Mouse (Mus musculus) T-helper 1 cell (primary cell): ENCODE data around the gene Tmem198.

Experiments used
- in situ Hi-C: fragments of 300-600 bp; cut with MboI, MseI; formaldehyde crosslinking; loops from one replicate; pipeline ENCODE4 v1.15.1; 2025; ENCODE audit warnings: high pct_unique_total_duplicates

The Tmem198 gene

DNA sequence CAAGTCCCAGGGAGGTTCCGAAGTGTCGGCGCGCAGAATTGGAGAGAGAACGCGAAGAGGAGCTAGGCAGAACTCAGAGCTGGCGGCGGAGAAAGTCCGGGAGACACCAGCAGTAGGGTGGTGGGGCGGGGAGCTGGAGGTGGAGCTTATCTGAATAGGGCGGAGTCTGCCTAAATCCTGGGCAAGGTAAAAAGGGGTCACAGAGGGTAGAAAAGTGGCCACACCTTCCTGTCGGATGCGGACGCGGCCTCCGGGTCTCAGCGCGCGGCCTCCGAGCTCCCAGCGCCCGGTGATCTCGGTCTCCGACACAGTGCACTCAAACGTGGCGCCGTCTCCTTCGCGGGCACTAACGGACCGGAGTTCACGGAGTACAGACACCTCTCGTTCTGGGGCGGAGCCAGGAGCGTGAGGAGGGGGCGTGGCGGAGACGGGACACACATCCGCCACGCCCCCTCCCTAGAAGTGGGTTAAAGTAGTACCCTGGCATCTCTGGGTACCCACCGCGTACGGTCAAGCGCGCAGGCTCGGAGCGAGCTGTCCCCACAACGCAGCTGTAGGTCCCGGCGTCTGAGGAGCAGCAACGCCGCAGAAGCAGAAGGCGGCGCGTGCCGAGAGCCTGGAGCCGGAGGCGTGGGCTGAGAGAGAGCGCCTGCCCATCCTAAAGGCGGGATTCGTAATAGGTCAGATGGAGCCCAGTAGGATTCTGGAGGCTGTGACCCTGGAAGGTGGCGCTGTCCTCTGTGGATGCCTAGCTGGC lies 8.3 kb downstream of the Tmem198 start:
- in situ Hi-C loops = no loop called here

DNA sequence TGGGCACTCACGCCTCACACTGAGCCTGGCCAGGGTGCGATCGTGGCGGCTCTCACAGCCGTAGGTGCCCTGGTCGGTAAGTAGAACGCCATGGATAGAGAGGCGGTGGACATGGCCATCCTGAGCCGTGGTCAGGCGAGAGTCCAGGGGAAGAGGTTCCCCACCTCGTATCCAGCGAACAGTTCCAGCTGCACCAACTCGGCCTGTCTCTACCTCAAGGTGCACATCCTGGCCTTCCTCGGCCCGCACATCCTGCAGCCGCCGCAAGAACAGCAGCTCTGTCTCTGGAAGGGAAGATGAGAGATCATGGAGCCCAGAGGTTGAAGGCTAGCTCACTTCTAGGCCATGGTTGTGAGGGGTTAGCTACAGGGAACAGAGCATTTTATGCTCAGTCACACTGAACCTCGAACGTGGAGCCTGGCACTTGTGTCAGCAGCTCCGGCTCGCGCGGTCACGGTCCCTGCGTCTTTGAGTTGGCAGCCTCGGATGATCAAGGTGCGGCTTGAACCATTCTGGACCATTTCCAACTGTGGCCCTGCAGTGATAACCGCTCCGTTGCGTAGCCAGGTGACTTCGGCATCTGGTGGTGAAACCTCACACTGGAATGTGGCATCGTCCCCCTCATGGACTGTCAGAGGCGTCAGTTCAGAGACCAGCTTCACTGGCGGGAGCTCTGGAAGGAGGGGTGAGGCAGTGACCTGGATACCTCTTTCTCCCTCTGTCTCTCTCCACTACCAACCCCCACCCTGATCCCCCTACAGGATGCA lies 11.6 kb downstream of the Tmem198 start:
- in situ Hi-C loops = no loop called here

DNA sequence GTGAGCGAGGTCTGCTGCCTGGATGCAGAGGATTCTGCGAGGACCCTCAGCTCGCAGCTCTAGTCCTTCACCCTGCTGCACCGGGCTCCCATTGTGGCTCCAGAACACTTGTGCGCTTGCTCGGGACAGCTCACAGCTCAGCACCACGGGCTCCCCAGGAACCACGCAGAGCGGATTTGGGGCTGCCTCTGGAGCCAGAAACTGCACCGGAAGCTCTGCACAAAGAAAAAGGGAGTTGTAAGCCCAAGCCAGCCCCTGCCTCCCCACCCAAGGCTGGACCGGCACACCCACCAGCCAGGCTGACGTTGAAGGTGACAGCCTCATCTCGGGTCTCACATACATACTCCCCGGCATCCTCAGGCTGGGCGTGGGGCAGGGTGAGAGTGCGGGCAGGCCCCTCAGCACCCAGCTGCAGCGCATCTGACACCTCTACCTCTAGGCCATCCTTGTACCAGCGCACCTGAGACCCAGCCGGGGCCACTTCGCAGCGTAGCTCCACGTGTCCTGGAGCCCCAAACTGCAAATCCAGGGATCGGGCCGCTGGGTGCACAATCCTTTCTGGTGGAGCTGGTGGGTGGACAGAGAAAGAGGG lies 13.3 kb downstream of the Tmem198 start:
- in situ Hi-C loops = no loop called here

DNA sequence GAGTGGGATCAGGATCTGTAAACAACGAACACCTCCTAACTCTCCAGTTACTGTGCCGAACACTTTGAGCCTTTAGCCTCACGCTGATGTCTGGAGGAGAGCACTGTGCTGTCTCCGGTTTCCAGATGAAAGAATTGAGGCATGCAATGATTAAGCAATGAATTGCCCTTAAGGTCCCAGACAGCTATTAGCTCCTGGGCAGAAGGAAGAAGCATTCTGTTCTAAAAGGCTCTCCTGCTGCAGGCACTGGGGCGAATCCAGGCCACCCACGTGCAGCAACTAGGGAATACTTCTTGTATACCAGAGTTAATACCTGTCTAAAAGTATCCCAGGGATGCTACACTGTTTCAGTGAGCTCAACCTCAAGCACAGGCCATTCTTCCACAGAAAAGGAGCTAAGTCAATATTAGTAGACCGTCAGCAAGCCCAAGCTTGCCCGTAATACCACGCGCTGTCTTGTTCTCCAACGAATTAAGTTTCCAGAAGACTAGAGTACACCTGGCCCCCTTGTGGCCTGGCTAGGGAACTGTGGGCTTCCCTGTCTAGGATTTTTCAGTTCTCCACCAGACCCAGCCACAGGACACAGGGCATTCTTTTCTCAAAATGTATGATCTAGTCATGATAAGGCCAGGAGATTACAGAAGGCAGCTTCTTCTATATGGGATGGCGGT lies 15.7 kb downstream of the Tmem198 start:
- in situ Hi-C loops = no loop called here

DNA sequence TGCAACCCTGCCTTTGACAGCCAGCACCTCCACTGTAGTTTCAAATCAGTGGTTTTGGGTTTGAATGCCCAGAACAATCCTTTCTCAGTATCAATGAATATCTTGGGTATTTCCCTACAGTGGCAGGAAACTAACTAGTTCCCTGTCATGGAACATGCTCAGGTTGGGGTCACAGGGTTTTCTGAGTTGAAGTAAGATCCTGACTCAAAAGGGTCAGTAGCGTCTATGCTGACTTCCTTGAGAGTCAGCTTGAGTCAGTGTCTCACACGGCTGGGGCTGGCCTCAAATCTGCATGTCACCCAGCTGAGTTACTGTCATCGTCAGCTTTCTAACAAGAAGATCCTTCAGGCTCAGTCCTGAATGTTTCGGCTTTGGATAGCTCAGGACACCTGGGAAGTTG lies 19.6 kb downstream of the Tmem198 start:
- in situ Hi-C loops = no loop called here

DNA sequence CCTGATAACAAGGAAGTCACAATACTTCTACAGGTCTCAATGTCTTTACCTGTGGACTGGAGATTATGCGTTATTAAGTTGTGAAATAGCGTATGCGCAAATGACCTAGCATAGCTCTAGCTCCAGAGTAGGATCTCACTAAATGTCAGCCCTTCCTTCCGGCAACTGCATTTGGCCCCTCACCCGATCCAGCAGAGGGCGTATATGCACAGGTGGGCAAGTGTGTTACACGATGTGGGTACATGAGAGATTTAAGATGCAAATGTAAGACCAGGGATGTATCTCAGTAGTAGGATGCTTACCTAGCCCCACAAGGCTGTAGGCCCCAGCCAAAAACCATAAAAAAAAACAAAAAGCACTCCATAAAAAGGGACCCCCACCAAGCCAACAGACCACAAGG lies 20.1 kb downstream of the Tmem198 start:
- in situ Hi-C loops = no loop called here

DNA sequence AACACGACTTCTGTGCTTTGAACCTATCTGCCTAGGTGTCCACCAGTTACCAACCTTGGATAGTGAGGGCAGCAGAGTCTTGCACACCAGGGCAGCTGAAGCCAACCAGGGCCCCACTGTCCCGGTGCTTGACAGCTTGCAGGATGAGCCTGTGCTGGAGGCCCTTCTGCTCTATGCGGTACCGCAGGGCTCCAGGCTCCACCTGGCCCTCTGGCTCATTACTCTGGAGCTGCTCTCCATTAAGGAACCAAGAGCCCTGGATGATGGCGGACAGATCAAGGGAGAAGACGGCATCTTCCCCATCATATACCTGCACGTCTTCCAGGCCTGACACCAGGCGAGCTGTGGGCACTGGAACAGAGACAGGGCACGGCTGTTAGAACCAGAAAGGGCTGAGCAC lies 22.6 kb downstream of the Tmem198 start:
- in situ Hi-C loops = no loop called here

DNA sequence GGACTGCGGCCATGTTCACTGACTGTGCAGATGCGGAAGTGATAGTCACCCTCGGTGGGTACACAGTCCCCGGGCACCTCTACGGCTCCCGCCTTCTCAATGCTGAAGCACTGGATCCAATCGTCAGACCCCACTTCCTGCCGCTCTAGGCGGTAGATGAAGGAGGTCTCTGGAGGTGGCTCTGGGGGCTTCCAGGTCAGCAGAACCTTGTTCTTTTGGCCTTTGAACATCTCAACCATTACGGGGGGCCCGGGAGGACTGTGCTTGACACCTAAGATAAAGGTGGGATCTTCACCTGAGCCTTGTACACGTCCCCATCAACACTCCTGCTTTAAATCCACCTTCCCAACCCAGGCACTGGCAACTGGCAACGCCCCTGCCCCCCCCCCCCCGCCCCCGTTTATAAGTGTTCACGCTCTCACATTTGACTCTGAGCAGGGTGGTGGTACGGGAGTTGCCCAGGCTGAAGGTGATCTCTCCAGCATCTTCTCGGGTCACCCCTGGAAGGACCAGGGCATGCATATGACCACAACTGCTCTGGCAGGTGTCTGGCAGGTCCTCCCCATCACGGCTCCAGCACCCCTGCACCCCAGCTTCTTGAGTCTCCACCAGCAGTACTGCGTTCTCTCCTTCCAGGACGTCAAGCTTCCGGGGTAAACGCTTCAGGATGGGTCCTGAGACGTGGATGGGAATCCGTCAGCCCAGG lies 23.8 kb downstream of the Tmem198 start:
- in situ Hi-C loops = no loop called here

DNA sequence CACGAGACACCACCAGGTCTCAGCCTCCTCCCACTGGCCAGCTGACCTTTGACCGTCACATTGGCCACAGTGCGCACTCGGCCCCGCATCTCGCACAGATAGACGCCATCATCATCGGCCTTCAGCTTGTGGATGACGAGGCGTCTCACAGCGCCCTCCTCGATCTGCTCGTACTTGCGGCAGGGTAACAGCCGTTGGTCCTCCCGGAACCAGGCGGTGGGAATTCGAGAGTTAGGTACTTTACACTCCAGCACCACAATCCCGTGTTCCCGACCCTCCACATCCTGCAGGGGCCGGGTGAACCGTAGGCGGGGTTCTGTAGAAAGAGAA lies 24.3 kb downstream of the Tmem198 start:
- in situ Hi-C loops = no loop called here

DNA sequence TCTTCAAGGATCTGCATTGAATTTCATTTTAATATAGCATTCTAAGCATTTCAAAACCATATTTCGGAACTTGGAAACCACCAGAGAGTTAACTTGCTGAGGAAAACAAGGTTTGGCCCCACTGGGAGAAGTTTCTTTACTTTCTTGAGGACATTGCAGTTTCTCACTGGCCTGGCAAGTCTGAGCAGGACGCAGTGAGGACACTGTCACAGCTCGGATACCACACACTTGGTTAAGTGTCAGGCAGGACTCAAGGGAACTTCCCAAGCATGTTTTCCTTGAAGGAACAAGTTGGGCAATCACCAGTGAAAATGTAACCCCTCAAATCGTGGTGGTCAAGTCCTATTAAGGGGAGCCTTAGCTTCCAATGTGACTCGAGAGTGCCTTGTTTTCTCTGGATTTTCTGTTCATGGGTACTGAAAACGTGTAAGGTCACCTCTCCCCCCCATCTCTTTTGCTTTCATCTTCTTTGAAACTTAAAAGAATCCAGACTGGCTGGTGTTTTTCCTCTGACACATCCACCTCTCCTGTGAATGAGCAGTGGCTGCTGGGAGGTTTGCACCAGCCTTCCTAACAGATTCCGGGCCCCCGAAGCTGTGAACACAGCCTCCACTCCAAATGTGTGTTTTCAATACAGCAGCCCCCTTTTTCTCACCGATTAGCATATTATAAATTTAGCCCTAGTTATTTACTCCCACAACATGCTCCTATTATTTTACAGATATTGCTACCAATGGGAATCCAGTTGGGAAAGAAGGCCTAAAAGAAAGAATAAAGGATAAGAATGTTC lies 25.1 kb downstream of the Tmem198 start:
- in situ Hi-C loops = no loop called here

DNA sequence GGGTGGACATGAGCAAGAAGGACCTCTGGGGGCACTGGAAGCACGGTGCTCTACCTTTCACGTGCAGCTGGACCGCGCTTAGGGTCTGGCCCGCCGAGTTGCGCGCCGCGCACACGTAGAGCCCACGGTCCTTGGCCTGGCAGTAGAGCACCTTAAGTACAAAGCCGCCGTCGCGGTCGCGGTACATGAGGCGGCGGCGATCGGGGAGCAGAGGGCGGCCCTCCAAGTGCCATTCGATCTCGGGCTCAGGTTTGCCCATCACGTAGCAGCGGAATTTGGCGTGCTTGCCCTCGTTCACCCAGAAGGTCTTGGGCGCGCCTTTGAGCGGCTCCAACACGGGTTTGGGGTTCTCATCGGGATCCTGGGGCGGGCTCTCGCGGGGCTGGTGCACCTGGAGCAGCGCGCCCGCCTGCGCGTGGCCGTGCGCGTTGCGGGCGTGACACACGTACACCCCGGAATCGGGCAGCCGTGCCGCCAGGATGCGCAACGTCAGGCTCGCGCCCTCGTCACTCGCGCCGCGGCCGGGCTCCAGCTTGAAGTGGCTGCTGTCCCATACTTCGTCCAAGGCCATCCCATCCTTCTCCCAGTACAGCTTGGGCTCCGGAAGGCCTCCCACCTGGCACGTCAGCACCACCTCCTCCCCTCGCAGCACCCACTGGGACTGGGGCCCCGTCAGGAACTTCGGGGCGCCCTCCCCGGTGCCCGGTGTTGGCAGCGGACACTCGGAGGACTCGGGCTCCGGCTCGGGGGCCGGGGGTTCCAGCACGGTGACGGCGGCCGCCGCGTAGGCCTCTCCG lies 26.0 kb downstream of the Tmem198 start:
- in situ Hi-C loops = no loop called here

DNA sequence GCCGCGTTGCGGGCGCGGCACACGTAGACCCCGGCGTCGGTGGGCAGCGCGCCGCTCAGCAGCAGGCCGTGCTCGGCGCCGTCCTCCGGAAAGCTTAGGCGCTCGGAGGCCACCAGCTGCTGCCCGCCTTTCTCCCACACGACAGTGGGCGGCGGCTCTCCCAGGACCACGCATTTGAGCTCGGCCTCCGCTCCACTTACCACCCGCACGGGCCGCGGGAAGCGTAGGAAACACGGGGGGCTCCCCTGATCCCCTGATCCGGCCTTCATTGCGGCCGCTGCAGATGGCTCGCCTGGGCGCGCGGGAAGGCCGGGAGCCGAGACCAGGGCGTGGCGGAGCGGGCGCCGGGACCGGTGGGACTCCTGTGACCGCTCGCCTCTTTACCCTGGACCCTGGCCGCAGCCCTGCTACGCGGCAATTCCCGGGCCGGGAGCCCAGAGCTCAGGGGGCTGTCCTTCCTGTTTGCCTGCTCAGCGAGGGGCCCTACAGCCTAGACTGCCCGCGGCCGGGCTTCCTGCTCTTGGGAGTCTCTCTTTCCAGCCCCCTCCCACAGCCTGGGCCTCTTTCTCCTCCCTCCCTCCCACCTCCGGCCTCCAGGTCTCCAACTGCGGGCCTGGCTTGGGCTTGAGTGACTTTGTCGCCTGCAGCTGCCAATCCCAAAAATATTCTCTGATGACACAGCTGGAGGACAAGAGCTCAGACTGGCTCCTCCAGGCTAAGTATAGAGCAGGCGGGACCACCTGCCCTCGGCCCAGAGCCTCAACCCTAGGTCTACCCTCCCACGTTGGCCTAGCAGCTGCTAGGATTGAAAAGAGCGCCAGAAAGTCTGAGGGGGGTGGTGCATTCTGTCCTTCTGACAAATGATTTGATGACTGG lies 26.9 kb downstream of the Tmem198 start, which contains the start of gene Obsl1:
Obsl1 (minus strand) TSS at position 497 of the 876 bp plus-strand sequence.
- in situ Hi-C loops = no loop called here

DNA sequence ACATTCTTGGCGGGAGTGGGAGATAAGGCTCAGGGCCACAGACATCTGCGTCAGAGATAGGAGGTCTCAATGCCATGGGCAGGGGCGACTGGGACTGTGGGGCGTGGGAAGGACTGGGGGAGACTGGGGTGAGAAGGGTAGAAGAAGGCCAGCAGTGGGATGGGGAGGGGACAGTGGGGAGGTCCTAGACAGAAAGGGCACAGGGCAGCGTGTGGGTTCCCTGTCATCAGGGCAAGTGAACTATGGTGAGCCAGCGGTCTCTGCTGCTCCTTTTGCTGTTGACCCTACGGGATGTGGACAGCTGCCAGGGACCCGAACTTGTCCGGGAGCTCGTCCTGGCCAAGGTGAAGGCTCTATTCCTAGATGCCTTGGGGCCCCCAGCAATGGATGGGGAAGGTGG lies 27.7 kb downstream of the Tmem198 start, which contains the start of gene Inha:
Inha (plus strand) TSS at position 72 of the 400 bp plus-strand sequence.
- in situ Hi-C loops = no loop called here

DNA sequence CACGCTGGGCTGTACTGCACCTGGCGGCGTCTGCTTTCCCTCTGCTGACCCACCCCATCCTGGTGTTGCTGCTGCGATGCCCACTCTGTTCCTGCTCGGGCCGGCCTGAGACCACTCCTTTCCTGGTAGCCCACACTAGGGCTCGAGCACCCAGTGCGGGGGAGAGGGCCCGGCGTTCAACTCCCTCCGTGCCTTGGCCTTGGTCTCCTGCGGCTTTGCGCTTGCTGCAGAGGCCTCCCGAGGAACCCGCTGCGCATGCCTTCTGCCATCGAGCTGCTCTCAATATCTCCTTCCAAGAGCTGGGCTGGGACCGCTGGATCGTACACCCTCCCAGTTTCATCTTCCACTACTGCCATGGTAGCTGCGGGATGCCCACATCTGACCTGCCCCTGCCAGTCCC lies 30.3 kb downstream of the Tmem198 start:
- in situ Hi-C loops = no loop called here

DNA sequence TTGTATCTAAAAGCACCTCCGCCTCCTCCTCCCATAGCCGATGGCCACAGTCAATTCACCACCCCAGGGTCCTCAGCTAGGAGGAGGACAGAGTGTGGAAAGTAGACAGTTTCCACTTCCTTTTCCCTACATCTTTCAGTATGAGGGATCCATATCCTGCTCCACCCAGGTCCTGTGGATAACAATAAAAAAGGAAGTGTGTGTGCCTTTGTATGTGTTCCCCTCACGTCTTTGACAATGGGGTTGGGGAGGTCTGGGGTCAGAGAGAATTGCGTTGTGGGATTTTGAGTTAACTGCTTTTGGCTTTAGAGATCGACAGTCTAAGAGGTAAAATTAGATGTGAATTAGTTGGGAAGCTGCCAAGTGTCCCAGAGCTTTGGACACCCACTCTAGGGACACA lies 30.8 kb downstream of the Tmem198 start:
- in situ Hi-C loops = no loop called here

DNA sequence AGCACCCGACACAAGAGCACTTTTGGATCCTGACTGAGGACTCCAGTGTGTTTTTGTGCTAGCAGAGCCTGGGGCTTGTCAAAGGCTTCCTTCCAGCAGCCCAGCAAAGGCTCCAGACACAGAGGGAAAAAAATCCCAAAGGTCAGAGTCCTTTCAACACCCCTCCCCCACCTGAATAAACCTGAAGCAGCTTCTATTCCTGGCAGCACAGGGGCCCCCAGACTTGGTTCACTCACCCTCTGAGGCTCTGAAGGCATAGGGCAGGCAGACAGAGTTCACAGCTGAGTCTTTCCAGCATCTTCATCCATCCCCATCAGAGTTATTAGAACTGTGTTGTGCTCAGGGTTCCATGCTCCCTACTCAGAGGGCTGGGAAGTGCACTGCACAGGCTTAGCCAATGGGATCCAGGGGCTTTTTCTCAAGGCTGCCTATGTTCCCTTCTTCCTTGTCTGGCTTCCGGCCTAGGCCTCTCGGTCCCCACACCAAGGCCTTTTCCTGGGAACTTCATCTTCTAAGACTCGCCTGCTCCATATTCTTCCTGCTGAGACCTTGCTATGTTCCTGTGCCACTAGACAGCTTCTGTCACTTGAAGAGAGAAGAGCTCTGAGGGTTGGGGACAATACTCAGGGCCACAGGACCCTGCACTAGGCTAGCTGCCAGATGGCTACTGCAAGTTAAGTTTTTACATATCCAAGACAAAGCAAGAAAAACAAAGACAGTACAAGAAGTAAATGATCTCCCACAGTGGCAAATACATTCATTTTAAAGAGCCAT lies 32.3 kb downstream of the Tmem198 start:
- in situ Hi-C loops = no loop called here

DNA sequence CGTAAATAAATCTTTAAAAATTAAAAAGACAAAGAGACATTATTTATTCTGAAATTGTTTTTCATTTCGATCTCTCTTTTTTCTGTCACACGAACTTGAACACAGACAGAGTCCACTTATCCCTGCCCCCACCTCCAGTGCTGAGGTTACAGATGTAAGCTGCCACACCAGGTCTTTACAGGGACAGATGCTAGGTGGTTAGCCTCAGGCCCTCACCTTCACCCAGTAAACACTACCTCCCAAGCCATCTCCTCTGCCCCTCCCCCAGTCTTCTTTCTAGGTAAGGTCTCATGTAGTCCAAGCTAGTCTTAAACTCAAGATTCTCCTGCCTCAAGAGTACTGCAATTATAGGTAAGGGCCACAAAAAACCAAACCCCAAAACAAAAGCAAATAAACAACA lies 33.2 kb downstream of the Tmem198 start:
- in situ Hi-C loops = no loop called here

DNA sequence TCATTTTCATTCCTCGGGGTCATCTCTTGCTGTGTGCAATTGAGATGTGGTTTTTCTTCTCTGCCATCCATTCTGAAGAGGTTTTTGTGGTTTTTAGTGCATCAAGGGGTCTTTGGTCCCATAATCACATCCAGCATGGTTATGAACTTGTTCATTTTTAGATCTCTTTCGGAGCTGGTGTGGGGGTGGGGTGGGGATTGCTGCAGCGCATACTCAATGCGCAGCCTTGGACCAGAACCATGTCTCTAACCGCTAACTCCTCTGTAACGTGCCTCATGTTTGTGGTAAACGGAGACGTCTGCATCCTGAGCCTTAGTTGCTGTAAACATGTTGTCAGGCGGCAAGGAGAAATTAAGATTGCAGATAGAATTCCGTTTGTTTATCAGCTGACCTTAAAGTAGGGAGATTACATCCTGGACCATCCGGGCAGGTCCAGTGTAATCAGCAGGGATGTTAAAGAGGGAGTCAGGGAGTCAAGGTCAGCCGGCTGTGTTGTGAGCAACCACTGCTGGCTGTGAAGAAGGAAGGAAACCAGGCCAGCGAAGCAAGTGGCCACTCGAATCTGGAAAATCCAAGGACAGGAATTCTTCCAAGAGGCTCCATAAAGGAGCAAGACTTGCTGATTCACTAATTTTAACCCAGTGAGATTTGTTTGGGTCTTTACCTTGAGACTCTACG lies 37.5 kb downstream of the Tmem198 start:
- in situ Hi-C loops = no loop called here
